ENCODE assay signal across 8 mouse cellular contexts in genomic region chr12:78098765-78099194, GRCm38 (mm10).
A peak's percentile ranks its signal among the peaks of the same experiment; 100 is the strongest.
DNase-seq lines count a peak whose midpoint lies in the region; ATAC-seq lines count a peak whose summit lies in the region.

No protein-coding gene starts in this region.

- no peak overlapping the region for H3K4me2 ChIP-seq in forebrain, embryonic 13.5 days
- no peak overlapping the region for H3K4me2 ChIP-seq in forebrain, embryonic 11.5 days (ENCODE audit: low read depth, low read length, severe bottlenecking)
- no peak overlapping the region for H3K4me2 ChIP-seq in midbrain, embryonic 14.5 days (ENCODE audit: low read length)

- no peak overlapping the region for H3K9ac ChIP-seq in forebrain, embryonic 13.5 days
- no peak overlapping the region for H3K9ac ChIP-seq in forebrain, embryonic 11.5 days (ENCODE audit: low read length)
- no peak overlapping the region for H3K9ac ChIP-seq in midbrain, embryonic 14.5 days (replicated peaks; ENCODE audit: low read length)

- no peak for DNase-seq in forebrain, embryonic 11.5 days (ENCODE audit: low spot score)
- DNase-seq in retina, postnatal 1 day: peak; percentile 22
- DNase-seq in retina, embryonic 14.5 days (ENCODE audit: low spot score): no peak
- DNase-seq in layer of hippocampus, postnatal 14 days (ENCODE audit: low spot score in 2 of 2): peak; percentile 76 to 78
- DNase-seq in midbrain, embryonic 14.5 days: peak; percentile 54
- no peak for DNase-seq in spleen, postnatal 14 days (ENCODE audit: low spot score in 2 of 2)
- no peak for DNase-seq in adrenal gland, postnatal 4 days (ENCODE audit: low spot score in 2 of 2)

- peak overlapping the region; percentile 51 for H3K27ac ChIP-seq in forebrain, embryonic 13.5 days
- no peak overlapping the region for H3K27ac ChIP-seq in forebrain, embryonic 11.5 days (ENCODE audit: low read depth, low read length)
- no peak overlapping the region for H3K27ac ChIP-seq in midbrain, embryonic 14.5 days (replicated peaks; ENCODE audit: low read depth, low read length)

- no peaks in the 10 kb centered on the region for H3K9me3 ChIP-seq in forebrain, embryonic 13.5 days (replicated peaks)
- H3K9me3 ChIP-seq in forebrain, embryonic 11.5 days (ENCODE audit: control insufficient read depth, low read length): no peaks in the 10 kb centered on the region
- H3K9me3 ChIP-seq in midbrain, embryonic 14.5 days (ENCODE audit: control insufficient read depth, low read length): no peaks in the 10 kb centered on the region

- no peak overlapping the region for H3K4me3 ChIP-seq in forebrain, embryonic 13.5 days
- no peak overlapping the region for H3K4me3 ChIP-seq in forebrain, embryonic 11.5 days (ENCODE audit: low read depth, low read length)
- no peak overlapping the region for H3K4me3 ChIP-seq in midbrain, embryonic 14.5 days (replicated peaks; ENCODE audit: low read depth, low read length)

- 50% methylated on average over 9 of the region's 9 CpGs for WGBS in forebrain, embryonic 13.5 days
- WGBS in forebrain, embryonic 11.5 days: 85% methylated on average over 9 of the region's 9 CpGs
- 58% methylated on average over 9 of the region's 9 CpGs for WGBS in midbrain, embryonic 14.5 days

- H3K36me3 ChIP-seq in forebrain, embryonic 13.5 days (ENCODE audit: poor library complexity, severe bottlenecking): no peaks in the 10 kb centered on the region
- H3K36me3 ChIP-seq in forebrain, embryonic 11.5 days (ENCODE audit: control insufficient read depth, insufficient read depth, low read length): no peaks in the 10 kb centered on the region
- H3K36me3 ChIP-seq in midbrain, embryonic 14.5 days (ENCODE audit: control insufficient read depth, insufficient read depth, low read length): no peaks in the 10 kb centered on the region

- no peaks in the 10 kb centered on the region for H3K27me3 ChIP-seq in forebrain, embryonic 13.5 days
- H3K27me3 ChIP-seq in forebrain, embryonic 11.5 days (ENCODE audit: control insufficient read depth, insufficient read depth, low read length): no peaks in the 10 kb centered on the region
- H3K27me3 ChIP-seq in midbrain, embryonic 14.5 days (ENCODE audit: control insufficient read depth, insufficient read depth, low read length): no peaks in the 10 kb centered on the region

- peak; percentile 81 for ATAC-seq in forebrain, embryonic 13.5 days
- ATAC-seq in forebrain, embryonic 11.5 days (replicated peaks; ENCODE audit: low FRiP score): no peak
- no peak for ATAC-seq in midbrain, embryonic 14.5 days (ENCODE audit: low FRiP score, low TSS enrichment)

- peaks cover 24% of the 10 kb centered on the region for H3K4me1 ChIP-seq in forebrain, embryonic 13.5 days
- H3K4me1 ChIP-seq in forebrain, embryonic 11.5 days (replicated peaks; ENCODE audit: control insufficient read depth, insufficient read depth, low read length): no peaks in the 10 kb centered on the region
- 0 out of 2 replicates have a peak, but pooled peaks cover 7% of the 10 kb centered on the region for H3K4me1 ChIP-seq in midbrain, embryonic 14.5 days (ENCODE audit: control insufficient read depth, insufficient read depth, low read length)

Comparison
In these comparisons a context has a peak if more than half of its experiments do, and no peak if none do; other contexts are left out.
1. DNase-seq: peak in retina, postnatal 1 day (single experiment), layer of hippocampus, postnatal 14 days (2 of 2) and midbrain, embryonic 14.5 days (single experiment); none in forebrain, embryonic 11.5 days (single experiment), retina, embryonic 14.5 days (single experiment), spleen, postnatal 14 days (0 of 2) and adrenal gland, postnatal 4 days (0 of 2).